Mouse (Mus musculus) right cerebral cortex, adult 18-20 months (tissue): ENCODE measurements around the gene Tex35.

Experiments
- DNase-seq: peaks from one replicate; pipeline ENCODE4 v3.0.0; 2022; ENCODE audit warnings: mixed read lengths

The Tex35 gene

GRCm38 (mm10) chr1:157049886-157050285 lies 58.6 kb downstream of the Tex35 start:
- DNase-seq: no peak
